Mouse (Mus musculus) testis, adult 2 months (tissue): Measurements from ENCODE around the gene Rpl15. TPM values are rescaled to one million over a fixed set of nuclear protein-coding genes. Genes with fewer than 3 reads are reported as not detected.
"Not testable (repeated sequence)": the region's sequence is repeated elsewhere in the genome, so short reads cannot be mapped to it uniquely, and the experiment has no call there.

ENCODE experiments used
- H3K27ac ChIP-seq: fragments of 200-500 bp; 2 replicates; pipeline ENCODE4 v1.5.1; 2012; ENCODE audit warnings: low read depth, low read length; ENCODE audit not compliant: control insufficient read depth, insufficient read depth
- H3K27me3 ChIP-seq: fragments of 200-500 bp; 2 replicates; pipeline ENCODE4 v1.6.1; 2012; ENCODE audit warnings: mild to moderate bottlenecking, low read length, moderate library complexity; ENCODE audit not compliant: control insufficient read depth, insufficient read depth
- H3K36me3 ChIP-seq: fragments of 200-500 bp; 2 replicates; pipeline ENCODE4 v1.6.1; 2012; ENCODE audit warnings: mild to moderate bottlenecking, low read length; ENCODE audit not compliant: control insufficient read depth, insufficient read depth
- H3K4me1 ChIP-seq: fragments of 200-500 bp; 2 replicates; pipeline ENCODE4 v1.6.1; 2012; ENCODE audit warnings: low read length; ENCODE audit not compliant: control insufficient read depth, insufficient read depth
- H3K4me3 ChIP-seq: fragments of 200-500 bp; 2 replicates; pipeline ENCODE4 v1.5.1; 2012; ENCODE audit warnings: low read depth, mild to moderate bottlenecking, low read length, moderate library complexity, mixed read lengths; ENCODE audit not compliant: control insufficient read depth
- CTCF ChIP-seq: fragments of 200-500 bp; IDR thresholded peaks from 2 replicates; pipeline ENCODE4 v1.5.1; 2012; ENCODE audit warnings: low read depth, mild to moderate bottlenecking, inconsistent platforms, low read length, moderate library complexity; ENCODE audit not compliant: control insufficient read depth, insufficient read depth, insufficient replicate concordance
- POLR2A ChIP-seq: fragments of 200-500 bp; IDR thresholded peaks from 2 replicates; pipeline ENCODE4 v1.6.1; 2012; ENCODE audit warnings: low read depth, mild to moderate bottlenecking, inconsistent platforms, low read length, moderate library complexity; ENCODE audit not compliant: control insufficient read depth
- polyA plus RNA-seq: library from polyadenylated mRNA; depleted of rRNA; stranded (reverse); fragments of >200 nt; gene quantifications from 2 replicates; pipeline ENCODE4 v1.2.3, GENCODE M21; 2012; rRNA removed

Gene Rpl15
- polyA plus RNA-seq, 1 experiment, result 109 TPM

GRCm38 (mm10) chr14:18233981-18234960 lies 36.9 kb downstream of the Rpl15 start:
- Histone ChIP-seq H3K36me3 (no peaks in the 10 kb centered on the region), H3K27me3 (no peaks in the 10 kb centered on the region), H3K27ac (peak overlapping the region; percentile 34; the same call in 1 of the 2 replicates), H3K4me3 (no peak overlapping the region), H3K4me1 (peaks cover 2% of the 10 kb centered on the region)
- TF ChIP-seq POLR2A (no peak), CTCF (no peak)

DNA sequence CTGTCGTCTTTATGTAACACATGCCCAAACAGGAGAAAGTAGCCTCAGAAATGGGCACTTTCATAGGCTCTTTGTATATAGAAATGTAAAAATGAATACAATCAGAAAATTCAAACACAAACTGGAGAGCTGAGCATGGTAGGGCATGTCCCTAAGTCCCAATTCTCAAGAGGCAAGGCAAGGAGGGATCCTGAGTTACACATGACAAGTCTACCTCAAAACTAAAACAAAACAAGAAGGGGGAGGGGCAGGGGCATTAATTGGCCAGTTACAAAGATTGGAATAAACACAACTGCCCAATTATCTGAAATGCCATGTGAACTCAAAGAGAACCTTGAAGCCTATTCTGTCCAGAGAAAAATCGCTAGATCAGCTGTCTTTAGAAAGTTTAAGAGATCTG lies 38.1 kb downstream of the Rpl15 start:
- H3K4me1 ChIP-seq, result no peaks in the 10 kb centered on the region; the same call in none of the 2 replicates
- H3K36me3 ChIP-seq, result no peaks in the 10 kb centered on the region
- no peaks in the 10 kb centered on the region for H3K27me3 ChIP-seq
- H3K4me3 ChIP-seq, result no peak overlapping the region
- no peak for TF ChIP-seq POLR2A
- TF ChIP-seq CTCF, result no peak
- H3K27ac ChIP-seq, result no peak overlapping the region

- H3K27me3 ChIP-seq, H3K4me1 ChIP-seq: not testable (repeated sequence)
Observed at GRCm38 (mm10) chr14:18231866-18232265, 39.3 kb downstream of the Rpl15 start.

GRCm38 (mm10) chr14:18229751-18230150 lies 41.4 kb downstream of the Rpl15 start:
- H3K36me3 ChIP-seq, H3K27me3 ChIP-seq, H3K4me3 ChIP-seq, H3K4me1 ChIP-seq, H3K27ac ChIP-seq: not testable (repeated sequence)

More at GRCm38 (mm10) chr14:18231866-18232265, 39.3 kb downstream of the Rpl15 start:
- not testable (repeated sequence) for H3K27ac ChIP-seq, H3K36me3 ChIP-seq, H3K4me3 ChIP-seq

- H3K36me3 ChIP-seq, H3K4me1 ChIP-seq, H3K4me3 ChIP-seq, H3K27ac ChIP-seq, H3K27me3 ChIP-seq: not testable (repeated sequence)
Observed at GRCm38 (mm10) chr14:18226181-18226580, 45.0 kb downstream of the Rpl15 start.

DNA sequence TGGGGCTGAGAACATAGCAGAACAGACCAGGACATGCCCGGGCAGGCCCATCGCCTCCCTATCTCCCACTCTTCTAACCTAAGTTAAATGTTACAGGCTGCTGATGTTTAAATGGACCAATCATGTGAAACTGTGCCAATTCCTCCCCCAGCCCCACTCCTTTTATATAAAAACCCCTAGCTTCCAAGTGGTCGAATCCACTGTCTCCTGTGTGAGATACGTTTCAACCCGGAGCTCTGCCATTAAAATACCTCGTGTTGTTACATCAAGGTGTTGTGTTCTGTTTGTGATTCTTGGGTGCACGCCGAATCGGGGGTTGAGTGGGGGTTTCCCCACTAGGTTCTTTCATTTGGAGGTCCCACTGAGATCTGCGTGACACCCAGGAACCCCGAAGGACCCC lies 45.8 kb downstream of the Rpl15 start:
- H3K27ac ChIP-seq, H3K4me1 ChIP-seq, H3K4me3 ChIP-seq, H3K27me3 ChIP-seq, H3K36me3 ChIP-seq: not testable (repeated sequence)

DNA sequence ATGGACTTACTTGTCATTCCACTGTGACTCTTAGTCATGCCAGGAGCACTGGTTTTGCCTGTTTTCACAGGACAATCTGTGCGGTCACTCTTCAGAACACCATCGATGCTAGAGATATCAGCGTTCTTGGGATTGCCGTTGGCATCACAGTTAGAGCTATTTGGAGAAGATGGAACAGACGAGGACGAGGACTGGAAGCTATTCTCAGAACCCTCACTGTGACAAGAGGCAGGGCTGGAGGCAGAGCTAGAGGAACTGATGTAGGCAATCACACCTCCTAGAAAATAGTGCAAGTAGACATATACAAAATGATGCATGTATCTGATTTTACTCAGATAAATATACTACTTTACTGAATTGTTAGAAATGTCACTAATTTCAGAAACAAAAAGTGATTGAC lies 49.2 kb downstream of the Rpl15 start:
- Histone ChIP-seq H3K27ac (no peak overlapping the region), H3K4me3 (no peak overlapping the region), H3K27me3 (no peaks in the 10 kb centered on the region), H3K36me3 (no peaks in the 10 kb centered on the region), H3K4me1 (no peaks in the 10 kb centered on the region)
- TF ChIP-seq CTCF (no peak), POLR2A (no peak)

Other genes with a start within 250 kb of the Rpl15 start
- gene Nr1d2, start 32.3 kb downstream of the Rpl15 start, polyA plus RNA-seq, result 3.0 and 3.1 TPM in 2 replicates
- 2.9 and 4.7 TPM in 2 replicates for gene Nkiras1, start 255 bp downstream of the Rpl15 start, polyA plus RNA-seq
- gene Ube2e1, start 60.5 kb upstream of the Rpl15 start, polyA plus RNA-seq, result 19.4 and 27.3 TPM in 2 replicates